Mouse (Mus musculus): ENCODE measurements around the gene Nck2. TPM values are rescaled to one million over a fixed set of nuclear protein-coding genes. Genes with fewer than 3 reads are reported as not detected.

Nck2 gene
- 24.4 and 28.5 TPM in 2 replicates for polyA plus RNA-seq (2011; ENCODE audit: insufficient read length, low read depth, missing spikeins)

GRCm38 (mm10) chr1:43444531-43444930 lies at the start of gene Nck2:
Gene Nck2 (plus strand): TSS chr1:43444579.
- Histone ChIP-seq H3K27ac (ENCODE audit: insufficient read depth, low read length) (peak within 1 kb of the TSS; percentile 69), H3K4me1 (ENCODE audit: control insufficient read depth, insufficient read depth, low read length) (peaks cover 4% of the 10 kb centered on the region; the same call in 1 of the 2 replicates), H3K4me3 (ENCODE audit: insufficient read depth, low read length) (peak within 1 kb of the TSS; percentile 78)
- TF ChIP-seq CTCF (IDR thresholded peaks at IDR 0.05; ENCODE audit: borderline replicate concordance, insufficient read depth, low read length), result no peak
- TF ChIP-seq POLR2A (IDR thresholded peaks at IDR 0.05; ENCODE audit: low read depth, low read length), result no peak

GRCm38 (mm10) chr1:43395040-43395439 lies 49.3 kb upstream of the Nck2 start:
- Histone ChIP-seq H3K4me1 (ENCODE audit: control insufficient read depth, insufficient read depth, low read length) (peaks cover 17% of the 10 kb centered on the region), H3K27ac (ENCODE audit: insufficient read depth, low read length) (no peak overlapping the region), H3K4me3 (ENCODE audit: insufficient read depth, low read length) (no peak overlapping the region)
- no peak for TF ChIP-seq POLR2A (IDR thresholded peaks at IDR 0.05; ENCODE audit: low read depth, low read length)
- TF ChIP-seq CTCF (IDR thresholded peaks at IDR 0.05; ENCODE audit: borderline replicate concordance, insufficient read depth, low read length), result no peak

GRCm38 (mm10) chr1:43395799-43396198 lies 48.6 kb upstream of the Nck2 start:
- Histone ChIP-seq H3K27ac (ENCODE audit: insufficient read depth, low read length) (no peak overlapping the region), H3K4me3 (ENCODE audit: insufficient read depth, low read length) (no peak overlapping the region), H3K4me1 (ENCODE audit: control insufficient read depth, insufficient read depth, low read length) (peaks cover 17% of the 10 kb centered on the region)
- TF ChIP-seq POLR2A (IDR thresholded peaks at IDR 0.05; ENCODE audit: low read depth, low read length) (no peak), CTCF (IDR thresholded peaks at IDR 0.05; ENCODE audit: borderline replicate concordance, insufficient read depth, low read length) (no peak)

GRCm38 (mm10) chr1:43396522-43396921 lies 47.9 kb upstream of the Nck2 start:
- TF ChIP-seq POLR2A (IDR thresholded peaks at IDR 0.05; ENCODE audit: low read depth, low read length), result no peak
- no peak for TF ChIP-seq CTCF (IDR thresholded peaks at IDR 0.05; ENCODE audit: borderline replicate concordance, insufficient read depth, low read length)
- Histone ChIP-seq H3K4me3 (ENCODE audit: insufficient read depth, low read length) (no peak overlapping the region), H3K27ac (ENCODE audit: insufficient read depth, low read length) (no peak overlapping the region; the same call in 1 of the 2 replicates), H3K4me1 (ENCODE audit: control insufficient read depth, insufficient read depth, low read length) (peaks cover 17% of the 10 kb centered on the region)

- peaks cover 17% of the 10 kb centered on the region for H3K4me1 ChIP-seq (ENCODE audit: control insufficient read depth, insufficient read depth, low read length)
- no peak overlapping the region for H3K4me3 ChIP-seq (ENCODE audit: insufficient read depth, low read length)
- no peak overlapping the region for H3K27ac ChIP-seq (ENCODE audit: insufficient read depth, low read length)
- TF ChIP-seq POLR2A (IDR thresholded peaks at IDR 0.05; ENCODE audit: low read depth, low read length) (no peak), CTCF (IDR thresholded peaks at IDR 0.05; ENCODE audit: borderline replicate concordance, insufficient read depth, low read length) (no peak)
Observed at GRCm38 (mm10) chr1:43397096-43397495, 47.3 kb upstream of the Nck2 start.

- TF ChIP-seq CTCF (IDR thresholded peaks at IDR 0.05; ENCODE audit: borderline replicate concordance, insufficient read depth, low read length) (no peak), POLR2A (IDR thresholded peaks at IDR 0.05; ENCODE audit: low read depth, low read length) (no peak)
- H3K27ac ChIP-seq (ENCODE audit: insufficient read depth, low read length), result peak overlapping the region; percentile 42; the same call in 1 of the 2 replicates
- H3K4me1 ChIP-seq (ENCODE audit: control insufficient read depth, insufficient read depth, low read length), result peaks cover 17% of the 10 kb centered on the region
- no peak overlapping the region for H3K4me3 ChIP-seq (ENCODE audit: insufficient read depth, low read length)
Observed at GRCm38 (mm10) chr1:43398738-43399601, 45.4 kb upstream of the Nck2 start.

GRCm38 (mm10) chr1:43399602-43400216 lies 44.7 kb upstream of the Nck2 start:
- TF ChIP-seq CTCF (IDR thresholded peaks at IDR 0.05; ENCODE audit: borderline replicate concordance, insufficient read depth, low read length) (no peak), POLR2A (IDR thresholded peaks at IDR 0.05; ENCODE audit: low read depth, low read length) (no peak)

GRCm38 (mm10) chr1:43400655-43401054 lies 43.7 kb upstream of the Nck2 start:
- TF ChIP-seq CTCF (IDR thresholded peaks at IDR 0.05; ENCODE audit: borderline replicate concordance, insufficient read depth, low read length) (no peak), POLR2A (IDR thresholded peaks at IDR 0.05; ENCODE audit: low read depth, low read length) (no peak)
- H3K27ac ChIP-seq (ENCODE audit: insufficient read depth, low read length), result no peak overlapping the region

More at GRCm38 (mm10) chr1:43399602-43400216, 44.7 kb upstream of the Nck2 start:
- H3K27ac ChIP-seq (ENCODE audit: insufficient read depth, low read length), result no peak overlapping the region
- H3K4me3 ChIP-seq (ENCODE audit: insufficient read depth, low read length), result no peak overlapping the region
- peaks cover 17% of the 10 kb centered on the region for H3K4me1 ChIP-seq (ENCODE audit: control insufficient read depth, insufficient read depth, low read length)

GRCm38 (mm10) chr1:43403341-43403740 lies 41.0 kb upstream of the Nck2 start:
- H3K27ac ChIP-seq (ENCODE audit: insufficient read depth, low read length), result no peak overlapping the region
- TF ChIP-seq CTCF (IDR thresholded peaks at IDR 0.05; ENCODE audit: borderline replicate concordance, insufficient read depth, low read length), result no peak
- no peak overlapping the region for H3K4me3 ChIP-seq (ENCODE audit: insufficient read depth, low read length)
- 0 out of 2 replicates have a peak, but pooled peaks cover 3% of the 10 kb centered on the region for H3K4me1 ChIP-seq (ENCODE audit: control insufficient read depth, insufficient read depth, low read length)

More at GRCm38 (mm10) chr1:43400655-43401054, 43.7 kb upstream of the Nck2 start:
- Histone ChIP-seq H3K4me1 (ENCODE audit: control insufficient read depth, insufficient read depth, low read length) (peaks cover 13% of the 10 kb centered on the region), H3K4me3 (ENCODE audit: insufficient read depth, low read length) (no peak overlapping the region)
